Mouse (Mus musculus): ENCODE data around the gene Mogat2.

DNA sequence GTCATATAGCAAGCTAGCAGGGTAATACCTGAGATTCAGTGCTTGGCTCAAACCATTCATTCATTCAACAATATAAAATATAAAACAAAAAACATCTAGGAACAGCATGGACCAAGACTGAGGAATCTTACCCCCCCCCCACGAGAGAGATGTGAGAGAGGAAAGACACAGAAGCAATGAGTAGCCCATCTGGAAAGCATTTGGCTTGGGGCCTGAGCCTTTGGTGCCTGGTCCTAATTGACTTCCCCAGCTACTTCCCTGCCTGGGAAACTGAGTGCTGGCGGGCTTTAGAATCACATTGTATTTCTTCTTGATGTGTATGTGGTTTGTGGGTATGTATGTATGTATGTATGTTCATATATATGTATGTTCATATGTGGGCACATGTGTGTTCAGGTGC, 2.8 kb downstream of the Mogat2 start:
- TF ChIP-seq CTCF (IDR thresholded peaks at IDR 0.05; ENCODE audit: extremely low read depth, insufficient read depth, insufficient read length, insufficient replicate concordance) (no peak), POLR2A (IDR thresholded peaks at IDR 0.05; ENCODE audit: low read depth, low read length) (no peak)

Measured in spleen, adult 2 months (tissue).